In the genomic region with DNA sequence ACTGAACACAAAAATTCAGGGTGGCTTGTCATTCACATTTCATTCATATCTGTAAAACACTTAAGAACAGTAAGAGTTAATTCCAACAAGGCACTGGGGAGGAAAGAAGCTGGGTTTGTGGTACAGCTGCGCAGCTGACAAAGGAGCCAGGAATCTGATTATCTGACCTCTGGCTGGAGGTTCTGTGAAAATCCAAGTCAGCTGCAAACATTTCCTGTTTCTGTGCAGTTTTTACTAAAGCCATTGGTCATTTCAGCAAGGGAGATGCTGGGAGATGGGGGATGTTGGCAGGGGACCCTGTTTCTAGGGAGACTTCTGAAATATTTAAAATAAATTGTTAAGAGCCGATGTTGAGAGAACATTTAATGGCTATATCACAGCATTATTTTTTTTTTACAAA, we compare ENCODE assay signal across 7 mouse cellular contexts.
DNase-seq lines count a peak whose midpoint lies in the region; TF ChIP-seq lines count a peak whose summit lies in the region.

No protein-coding gene starts in this region.

- H3K27ac ChIP-seq in kidney, adult 2 months (ENCODE audit: insufficient read depth, low read depth, low read length), result no peak overlapping the region

- no peaks in the 10 kb centered on the region for H3K27me3 ChIP-seq in kidney, adult 2 months (replicated peaks; ENCODE audit: control insufficient read depth, insufficient read depth, low read length)

- H3K4me3 ChIP-seq in kidney, adult 2 months (ENCODE audit: insufficient read depth, low read depth, low read length), result no peak overlapping the region

- no peak for TF ChIP-seq POLR2A in kidney, adult 2 months (IDR thresholded peaks at IDR 0.05; ENCODE audit: low read depth, low read length)

- H3K36me3 ChIP-seq in kidney, adult 2 months (ENCODE audit: control insufficient read depth, insufficient read depth, low read length), result no peaks in the 10 kb centered on the region

- 68% methylated on average over 2 of the region's 2 CpGs for WGBS in kidney, adult 2 months

- H3K4me1 ChIP-seq in kidney, adult 2 months (ENCODE audit: control insufficient read depth, insufficient read depth, low read length), result no peaks in the 10 kb centered on the region

- TF ChIP-seq CTCF in kidney, adult 2 months (conservative IDR thresholded peaks at IDR 0.05; ENCODE audit: insufficient read depth, insufficient read length, low read depth, low read length), result no peak

- peak; percentile 27 for DNase-seq in kidney, adult 2 months
- no peak for DNase-seq in kidney, adult 18-20 months
- DNase-seq in fibroblast of lung, adult 2 months (ENCODE audit: low read depth), result peak; percentile 51
- DNase-seq in kidney, postnatal 14 days, result peak; percentile 42
- DNase-seq in skeletal muscle tissue, adult 2 months (ENCODE audit: low read depth, low spot score), result peak; percentile 7
- DNase-seq in right cerebral cortex, postnatal 14 days, result no peak
- no peak for DNase-seq in adrenal gland, adult 18-20 months (ENCODE audit: low spot score in 2 of 2)

Comparison
In these comparisons a context has a peak if more than half of its experiments do, and no peak if none do; other contexts are left out.
1. DNase-seq: peak in kidney, adult 2 months (single experiment), fibroblast of lung, adult 2 months (single experiment), kidney, postnatal 14 days (single experiment) and skeletal muscle tissue, adult 2 months (single experiment); none in kidney, adult 18-20 months (single experiment), right cerebral cortex, postnatal 14 days (single experiment) and adrenal gland, adult 18-20 months (0 of 2).